In genomic region chr9:106339173-106339558, GRCm38 (mm10) we compare ENCODE assay signal across 10 mouse cellular contexts. TPM values are rescaled to one million over a fixed set of nuclear protein-coding genes. Genes with fewer than 3 reads are reported as not detected.
A peak's percentile ranks its signal among the peaks of the same experiment; 100 is the strongest.
DNase-seq lines count a peak whose midpoint lies in the region; ATAC-seq and TF ChIP-seq lines count a peak whose summit lies in the region.
"Had no signal": no experiment of that assay in that cellular context is flagged by ENCODE, and none has a peak within 500 bp of the region (broad histone marks: within the 10 kb centered on the region; RNA-seq: fewer than 3 reads in every experiment).

No protein-coding gene starts in this region.

- 34% methylated on average over 6 of the region's 6 CpGs for WGBS in embryonic facial prominence, embryonic 15.5 days
- WGBS in hindbrain, embryonic 15.5 days, result 42% methylated on average over 6 of the region's 6 CpGs
- WGBS in neural tube, embryonic 12.5 days, result 55% methylated on average over 6 of the region's 6 CpGs

- H3K27me3 ChIP-seq in embryonic facial prominence, embryonic 15.5 days, result no peaks in the 10 kb centered on the region
- no peaks in the 10 kb centered on the region for H3K27me3 ChIP-seq in hindbrain, embryonic 15.5 days
- H3K27me3 ChIP-seq in neural tube, embryonic 12.5 days (replicated peaks), result no peaks in the 10 kb centered on the region

- no peaks in the 10 kb centered on the region for H3K36me3 ChIP-seq in embryonic facial prominence, embryonic 15.5 days
- H3K36me3 ChIP-seq in hindbrain, embryonic 15.5 days, result no peaks in the 10 kb centered on the region
- H3K36me3 ChIP-seq in neural tube, embryonic 12.5 days, result no peaks in the 10 kb centered on the region

- peaks cover 63% of the 10 kb centered on the region for H3K4me1 ChIP-seq in embryonic facial prominence, embryonic 15.5 days
- peaks cover 19% of the 10 kb centered on the region for H3K4me1 ChIP-seq in hindbrain, embryonic 15.5 days (replicated peaks)
- peaks cover 39% of the 10 kb centered on the region for H3K4me1 ChIP-seq in neural tube, embryonic 12.5 days

- peak overlapping the region; percentile 86 for H3K27ac ChIP-seq in left cerebral cortex, adult 2 months
- H3K27ac ChIP-seq in embryonic facial prominence, embryonic 15.5 days (replicated peaks), result peak overlapping the region; percentile 92
- H3K27ac ChIP-seq in hindbrain, embryonic 15.5 days (replicated peaks), result peak overlapping the region; percentile 61
- H3K27ac ChIP-seq in neural tube, embryonic 12.5 days, result peak overlapping the region; percentile 53

- H3K9ac ChIP-seq in embryonic facial prominence, embryonic 15.5 days, result no peak overlapping the region
- no peak overlapping the region for H3K9ac ChIP-seq in hindbrain, embryonic 15.5 days
- no peak overlapping the region for H3K9ac ChIP-seq in neural tube, embryonic 12.5 days

- peak; percentile 15; the same call in 1 of the 2 replicates for ATAC-seq in embryonic facial prominence, embryonic 15.5 days (ENCODE audit: insufficient number of reproducible peaks, low FRiP score, low TSS enrichment, low read depth)
- ATAC-seq in hindbrain, embryonic 15.5 days (ENCODE audit: low FRiP score, low read depth), result peak; percentile 28
- no peak for ATAC-seq in neural tube, embryonic 12.5 days (ENCODE audit: low FRiP score, low read depth)
- ATAC-seq in erythroblast, adult 5-6 weeks (replicated peaks; ENCODE audit: low FRiP score, poor library complexity, severe bottlenecking), result no peak

- intact Hi-C loops in left cerebral cortex, adult 2 months (cut with DNase I), result no loop called here

- H3K4me3 ChIP-seq in left cerebral cortex, adult 2 months, result no peak overlapping the region
- no peak overlapping the region for H3K4me3 ChIP-seq in embryonic facial prominence, embryonic 15.5 days (replicated peaks)
- H3K4me3 ChIP-seq in hindbrain, embryonic 15.5 days, result no peak overlapping the region
- H3K4me3 ChIP-seq in neural tube, embryonic 12.5 days, result no peak overlapping the region

- TF ChIP-seq CTCF in left cerebral cortex, adult 2 months (IDR thresholded peaks at IDR 0.05), result no peak

- H3K9me3 ChIP-seq in embryonic facial prominence, embryonic 15.5 days (replicated peaks), result no peaks in the 10 kb centered on the region
- no peaks in the 10 kb centered on the region for H3K9me3 ChIP-seq in hindbrain, embryonic 15.5 days
- H3K9me3 ChIP-seq in neural tube, embryonic 12.5 days, result no peaks in the 10 kb centered on the region

- peak overlapping the region; percentile 20; the same call in 1 of the 2 replicates for H3K4me2 ChIP-seq in embryonic facial prominence, embryonic 15.5 days (replicated peaks)
- peak overlapping the region; percentile 6; the same call in 1 of the 2 replicates for H3K4me2 ChIP-seq in hindbrain, embryonic 15.5 days
- H3K4me2 ChIP-seq in neural tube, embryonic 12.5 days (replicated peaks), result peak overlapping the region; percentile 27; the same call in 1 of the 2 replicates

- no peak for DNase-seq in left cerebral cortex, adult 2 months (ENCODE audit: extremely low spot score in 1 of 2, low spot score in 2 of 2)
- DNase-seq in left cerebral cortex, adult 11 months (ENCODE audit: low spot score), result no peak
- DNase-seq in thymus, postnatal 4 days, result no peak
- DNase-seq in layer of hippocampus, adult 9-10 months (ENCODE audit: low spot score), result no peak
- DNase-seq: adrenal gland, postnatal 10 days; right cerebral cortex, adult 18-20 months had no signal

RNA-seq across cellular contexts. Expression of gene Dusp7, which starts 29.3 kb away (rescaled TPM):
- 100 to 1,000 TPM; 105 to 115 TPM for total RNA-seq in left cerebral cortex, adult 2 months (2021)
- polyA plus RNA-seq in embryonic facial prominence, embryonic 15.5 days (2015; fragmentation: Nextera tagmentation; extraction: Ambion mirVana), result 42.3 and 44.2 TPM in 2 replicates
- 13.3 and 15.0 TPM in 2 replicates for polyA plus RNA-seq in hindbrain, embryonic 15.5 days (2015; fragmentation: Nextera tagmentation; extraction: Ambion mirVana)
- polyA plus RNA-seq in neural tube, embryonic 12.5 days (2016; fragmentation: Nextera tagmentation; extraction: Ambion mirVana), result 18.9 and 21.3 TPM in 2 replicates
- total RNA-seq in erythroblast, adult 5-6 weeks (2015; ENCODE audit: low replicate concordance), result 17.5 and 19.9 TPM in 2 replicates
- total RNA-seq in erythroblast, adult 5-6 weeks (2017; ENCODE audit: low replicate concordance), result 3.3 and 4.3 TPM in 2 replicates

RNA-seq across cellular contexts. Expression of gene Poc1a, which starts 58.3 kb away (rescaled TPM):
- total RNA-seq in left cerebral cortex, adult 2 months (2021), result 10 to 100 TPM; 18.6 to 19.6 TPM
- 22.4 and 32.8 TPM in 2 replicates for polyA plus RNA-seq in embryonic facial prominence, embryonic 15.5 days (2015; fragmentation: Nextera tagmentation; extraction: Ambion mirVana)
- polyA plus RNA-seq in hindbrain, embryonic 15.5 days (2015; fragmentation: Nextera tagmentation; extraction: Ambion mirVana), result 8.8 and 9.3 TPM in 2 replicates
- polyA plus RNA-seq in neural tube, embryonic 12.5 days (2016; fragmentation: Nextera tagmentation; extraction: Ambion mirVana), result 17.1 and 17.5 TPM in 2 replicates
- 3.5 and 4.4 TPM in 2 replicates for total RNA-seq in erythroblast, adult 5-6 weeks (2015; ENCODE audit: low replicate concordance)
- total RNA-seq in erythroblast, adult 5-6 weeks (2017; ENCODE audit: low replicate concordance), result 5.0 and 10.6 TPM in 2 replicates

Comparison
In these comparisons a context has a peak if more than half of its experiments do, and no peak if none do; other contexts are left out.
1. ATAC-seq: peak in embryonic facial prominence, embryonic 15.5 days (single experiment) and hindbrain, embryonic 15.5 days (single experiment); none in neural tube, embryonic 12.5 days (single experiment) and erythroblast, adult 5-6 weeks (single experiment).
2. Peak in every context shown above with its lines, with median percentiles within 50 percentile points of each other: H3K27ac ChIP-seq and H3K4me2 ChIP-seq.